Mouse (Mus musculus) E14TG2a.4 (cell line): ENCODE measurements around the gene Btg3.

Source experiments
- CTCF ChIP-seq: conservative IDR thresholded peaks from 2 replicates; pipeline ENCODE4 v1.5.1; 2014; ENCODE audit warnings: low read length
- NANOG ChIP-seq: IDR thresholded peaks from 2 replicates; pipeline ENCODE4 v1.6.1; 2014; ENCODE audit warnings: borderline replicate concordance, low read length, mixed read lengths
- POU5F1 ChIP-seq: IDR thresholded peaks from 2 replicates; pipeline ENCODE4 v1.6.1; 2014; ENCODE audit warnings: low read length, borderline replicate concordance

DNA sequence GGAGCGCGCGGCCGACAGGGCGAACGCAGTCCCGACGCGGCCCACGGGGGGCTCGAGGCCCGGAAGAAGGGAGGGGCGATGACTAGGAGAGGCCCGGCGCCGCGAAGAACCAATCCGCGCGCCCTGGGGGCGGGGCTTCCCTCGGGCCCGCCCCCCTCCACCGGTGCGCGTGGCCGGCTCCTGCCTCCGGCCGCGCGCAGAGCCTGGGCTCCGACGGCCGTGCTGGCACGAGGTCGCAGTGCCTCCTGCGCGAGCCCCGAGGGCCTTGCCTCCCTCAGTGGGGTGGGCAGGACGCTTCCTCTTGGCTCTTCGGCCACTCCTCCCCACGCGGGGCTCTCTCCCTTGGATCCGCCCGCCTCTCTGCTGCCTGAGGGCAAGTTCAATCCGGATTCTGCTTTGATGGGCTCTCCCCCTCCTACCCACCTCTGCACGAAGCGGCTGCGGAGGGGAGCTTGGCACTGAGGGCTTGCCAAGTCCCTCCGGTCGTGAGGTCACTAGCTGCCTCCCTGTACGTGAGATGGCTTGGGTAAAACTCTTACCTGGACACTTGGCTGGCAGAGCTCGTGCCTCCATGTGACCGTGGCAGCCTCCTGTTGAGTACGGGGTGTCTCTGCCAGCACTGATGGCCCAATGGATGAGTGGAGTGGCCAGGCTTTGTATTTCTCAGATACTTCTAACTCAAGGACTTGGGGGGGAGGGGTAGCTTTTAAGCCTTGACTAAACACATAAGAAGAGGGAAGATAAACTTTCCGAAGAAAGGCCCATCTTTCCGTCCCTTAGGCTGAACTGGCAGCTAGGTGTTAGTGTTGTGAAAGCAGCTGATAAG, at the start of gene Btg3:
- TF ChIP-seq CTCF, result no peak
- TF ChIP-seq NANOG, result peak; percentile 8; the same call in 1 of the 2 replicates
- TF ChIP-seq POU5F1, result no peak
